16 mouse cellular contexts compared by ENCODE assay signal in the genomic region with DNA sequence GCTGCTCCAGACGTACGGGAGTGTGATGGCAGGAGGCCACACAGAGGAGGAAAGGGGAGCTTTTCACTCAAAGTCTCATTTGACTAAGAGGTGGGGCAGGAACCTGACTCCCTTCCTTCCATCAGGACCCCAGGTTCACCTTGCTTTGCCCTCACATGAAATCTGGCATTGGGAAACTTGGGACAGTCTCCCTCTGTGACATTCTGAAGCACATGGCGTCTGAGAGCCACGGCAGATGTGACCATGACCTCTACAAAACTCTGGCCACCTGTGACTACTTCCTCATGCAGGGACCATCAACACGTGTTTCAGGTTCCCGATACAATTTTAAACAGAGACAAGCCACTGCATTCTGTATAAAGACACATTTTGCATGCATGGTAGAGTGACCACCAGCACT.
"Had no signal": no experiment of that assay in that cellular context is flagged by ENCODE, and none has a peak within 500 bp of the region (broad histone marks: within the 10 kb centered on the region; RNA-seq: fewer than 3 reads in every experiment).

No protein-coding gene starts in this region.

- H3K9ac ChIP-seq: limb, embryonic 13.5 days; liver, embryonic 14.5 days; midbrain, embryonic 12.5 days; neural tube, embryonic 13.5 days had no signal

- H3K27me3 ChIP-seq: limb, embryonic 13.5 days; midbrain, embryonic 12.5 days; neural tube, embryonic 13.5 days had no signal

- H3K4me2 ChIP-seq: limb, embryonic 13.5 days; midbrain, embryonic 12.5 days; neural tube, embryonic 13.5 days had no signal

- H3K4me3 ChIP-seq: layer of hippocampus, adult 2 months; limb, embryonic 13.5 days; midbrain, embryonic 12.5 days; neural tube, embryonic 13.5 days had no signal

- H3K9me3 ChIP-seq: limb, embryonic 13.5 days; midbrain, embryonic 12.5 days; neural tube, embryonic 13.5 days had no signal

- ATAC-seq: lung, postnatal 0 days; midbrain, embryonic 16.5 days had no signal

- H3K36me3 ChIP-seq: limb, embryonic 13.5 days; midbrain, embryonic 12.5 days; neural tube, embryonic 13.5 days had no signal

- H3K4me1 ChIP-seq: limb, embryonic 13.5 days; midbrain, embryonic 12.5 days; neural tube, embryonic 13.5 days had no signal

- DNase-seq: kidney, postnatal 10 days; kidney, postnatal 4 days; lung, adult 18-20 months; lung, postnatal 4 days; retina, postnatal 1 day; right cerebral cortex, postnatal 4 days; spleen, adult 18-20 months; thymus, adult 18-20 months; thymus, postnatal 14 days had no signal

- H3K27ac ChIP-seq: layer of hippocampus, adult 2 months; limb, embryonic 13.5 days; liver, embryonic 14.5 days; midbrain, embryonic 12.5 days; neural tube, embryonic 13.5 days had no signal
